Mouse (Mus musculus) intestine, embryonic 15.5 days (tissue): ENCODE measurements around the gene Ly6g5c. TPM values are rescaled to one million over a fixed set of nuclear protein-coding genes. Genes with fewer than 3 reads are reported as not detected.
"Not testable (repeated sequence)": the region's sequence is repeated elsewhere in the genome, so short reads cannot be mapped to it uniquely, and the experiment has no call there.

Experiments
- ATAC-seq: fragments of 200-750 bp; cut with Nextera tagmentation; 2 replicates; pipeline ENCODE4 v1.8.0; 2017; ENCODE audit warnings: moderate TSS enrichment, moderate library complexity
- H3K27ac ChIP-seq: fragments of 300-500 bp; sonication (generic); 2 replicates; pipeline ENCODE4 v1.5.1; 2015; ENCODE audit warnings: mild to moderate bottlenecking, inconsistent platforms
- H3K27me3 ChIP-seq: fragments of 300-500 bp; sonication (generic); replicated peaks from 2 replicates; pipeline ENCODE4 v1.6.1; 2015; ENCODE audit warnings: inconsistent platforms
- H3K36me3 ChIP-seq: fragments of 300-500 bp; sonication (generic); 2 replicates; pipeline ENCODE4 v1.6.1; 2015; ENCODE audit warnings: inconsistent platforms
- H3K4me1 ChIP-seq: fragments of 300-500 bp; sonication (generic); replicated peaks from 2 replicates; pipeline ENCODE4 v1.6.1; 2015; ENCODE audit warnings: inconsistent platforms
- H3K4me2 ChIP-seq: fragments of 300-500 bp; sonication (generic); replicated peaks from 2 replicates; pipeline ENCODE4 v1.6.1; 2015; ENCODE audit warnings: mild to moderate bottlenecking, inconsistent platforms
- H3K4me3 ChIP-seq: fragments of 300-500 bp; sonication (generic); replicated peaks from 2 replicates; pipeline ENCODE4 v1.5.1; 2015; ENCODE audit warnings: inconsistent platforms
- H3K9ac ChIP-seq: fragments of 300-500 bp; sonication (generic); 2 replicates; pipeline ENCODE4 v1.6.1; 2015; ENCODE audit warnings: inconsistent platforms
- H3K9me3 ChIP-seq: fragments of 300-500 bp; sonication (generic); 2 replicates; pipeline ENCODE4 v1.6.1; 2016; ENCODE audit warnings: inconsistent platforms
- WGBS: fragments of 180-500 bp; shearing (Covaris S2); methylation state at CpG from one replicate; pipeline ENCODE4 v1.1.7; 2015; 5-methylcytosine and 5-hydroxymethylcytosine counted together
- polyA plus RNA-seq: library from polyadenylated mRNA; unstranded; fragments of >200 nt; fragmentation: Nextera tagmentation; extraction: Ambion mirVana; gene quantifications from 2 replicates; pipeline ENCODE4 v1.2.1, GENCODE M21; 2015

The Ly6g5c gene
- polyA plus RNA-seq, 1 experiment from 2014 or later = not detected

DNA sequence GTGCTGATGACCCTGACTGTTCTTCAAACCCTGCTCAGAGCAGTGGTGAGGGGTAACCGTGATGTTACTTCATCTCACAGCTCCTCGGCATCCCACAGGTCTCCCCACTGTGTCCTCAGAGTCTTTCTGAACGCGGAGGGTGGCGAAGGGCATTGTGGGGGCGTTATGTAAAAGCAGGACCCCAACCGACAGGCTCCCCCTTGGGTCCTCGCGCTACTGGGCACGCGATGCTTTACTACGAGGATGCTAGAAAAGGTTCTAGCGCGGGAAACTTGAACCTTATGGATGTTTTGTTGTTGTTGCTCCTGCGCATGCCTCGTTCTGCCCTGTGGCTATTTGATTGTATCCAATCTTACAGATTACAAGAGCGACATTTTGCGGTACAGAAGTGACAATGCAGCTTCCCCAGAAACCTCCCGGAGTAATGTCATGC is 13.8 kb downstream of the Ly6g5c start, which contains the start of gene Csnk2b:
Gene Csnk2b (minus strand): TSS at position 183 of the 433 bp plus-strand sequence.
- peak within 1 kb of the TSS; percentile 84 for H3K9ac ChIP-seq
- peaks cover 25% of the 10 kb centered on the region for H3K4me1 ChIP-seq
- ATAC-seq = no peak
- no peaks in the 10 kb centered on the region for H3K9me3 ChIP-seq
- peak within 1 kb of the TSS; percentile 68 for H3K4me3 ChIP-seq
- H3K4me2 ChIP-seq = peak within 1 kb of the TSS; percentile 94
- H3K27ac ChIP-seq = peak within 1 kb of the TSS; percentile 89
- peaks cover 18% of the 10 kb centered on the region for H3K36me3 ChIP-seq
- WGBS = under 1% methylated on average over 19 of the region's 19 CpGs
- no peaks in the 10 kb centered on the region for H3K27me3 ChIP-seq

DNA sequence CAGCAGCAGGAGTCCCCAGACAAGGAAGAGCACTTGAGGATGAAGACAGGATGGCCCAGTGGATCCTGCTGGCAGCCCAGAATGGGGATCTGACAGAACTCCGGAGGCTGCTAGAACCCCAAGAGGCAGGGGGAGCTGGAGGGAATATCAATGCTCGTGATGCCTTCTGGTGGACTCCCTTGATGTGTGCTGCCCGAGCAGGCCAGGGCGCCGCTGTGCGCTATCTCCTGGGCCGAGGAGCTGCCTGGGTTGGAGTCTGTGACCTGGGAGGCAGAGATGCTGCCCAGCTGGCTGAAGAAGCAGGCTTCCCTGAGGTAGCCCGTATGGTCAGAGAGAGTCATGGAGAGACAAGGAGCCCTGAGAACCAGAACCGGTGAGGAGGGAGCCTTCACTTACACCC is 15.2 kb downstream of the Ly6g5c start:
- H3K9ac ChIP-seq, ATAC-seq, H3K27me3 ChIP-seq, H3K27ac ChIP-seq, H3K4me3 ChIP-seq, H3K9me3 ChIP-seq, H3K4me2 ChIP-seq: not testable (repeated sequence)
- H3K36me3 ChIP-seq = peaks cover 12% of the 10 kb centered on the region
- H3K4me1 ChIP-seq = peaks cover 35% of the 10 kb centered on the region
- WGBS = 95% methylated on average over 9 of the region's 9 CpGs

DNA sequence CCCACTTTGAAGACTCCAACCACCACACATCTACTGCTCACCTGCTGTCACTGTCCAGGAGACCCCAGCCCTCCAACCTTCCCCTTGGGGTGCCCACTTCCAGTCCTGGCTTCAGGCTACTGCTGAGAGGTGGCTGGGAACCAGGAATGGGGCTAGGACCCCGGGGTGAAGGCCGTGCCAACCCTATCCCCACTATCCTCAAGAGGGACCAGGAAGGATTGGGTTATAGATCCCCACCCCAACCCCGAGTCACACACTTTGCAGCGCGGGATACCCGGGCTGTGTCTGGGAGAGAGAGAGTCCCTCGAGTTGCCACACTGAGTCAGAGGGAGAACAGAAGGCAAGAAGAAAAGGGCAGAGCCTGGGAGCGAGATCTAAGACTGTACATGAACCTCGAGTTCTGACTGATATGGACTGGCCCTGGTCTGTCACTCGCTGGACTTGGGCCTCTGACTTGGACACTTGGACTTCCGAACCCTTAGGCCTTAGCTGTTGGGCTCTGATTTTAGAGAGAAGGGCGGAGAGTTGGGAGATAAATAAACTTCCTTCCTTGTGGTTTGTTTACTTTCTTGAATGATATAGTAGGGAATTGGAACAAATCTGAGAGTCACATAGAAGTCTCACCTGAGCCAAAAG is 16.3 kb downstream of the Ly6g5c start:
- H3K4me2 ChIP-seq, H3K27me3 ChIP-seq, H3K36me3 ChIP-seq, H3K9me3 ChIP-seq, H3K4me3 ChIP-seq, ATAC-seq, H3K9ac ChIP-seq: not testable (repeated sequence)
- Histone ChIP-seq H3K27ac (0 out of 2 replicates have a peak overlapping the region, but pooled peaks have one; percentile 78), H3K4me1 (peaks cover 35% of the 10 kb centered on the region)
- 83% methylated on average over 12 of the region's 12 CpGs for WGBS

DNA sequence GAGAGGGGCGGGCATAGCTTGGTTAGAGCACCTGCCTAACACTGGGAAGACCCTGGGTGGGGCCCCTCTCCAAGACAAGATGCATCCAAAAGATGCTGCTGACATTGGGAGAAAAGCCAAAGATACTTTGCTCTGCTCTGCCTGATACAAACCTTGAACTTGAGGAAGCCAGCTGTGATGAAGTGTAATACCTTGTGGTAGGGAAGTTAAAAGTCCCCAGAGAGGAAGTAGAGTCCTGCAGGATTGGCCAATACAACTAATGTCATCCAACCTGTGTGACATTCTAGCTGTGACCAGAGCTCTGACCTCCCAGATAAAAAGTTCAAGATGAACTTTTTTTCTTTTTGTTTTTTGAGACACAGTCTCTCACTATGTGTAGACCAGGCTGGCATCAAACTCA is 17.0 kb downstream of the Ly6g5c start:
- H3K4me2 ChIP-seq = peak overlapping the region; percentile 79
- H3K36me3 ChIP-seq = 0 out of 2 replicates have a peak, but pooled peaks cover 3% of the 10 kb centered on the region
- H3K27ac ChIP-seq = peak overlapping the region; percentile 78
- ATAC-seq = no peak
- H3K27me3 ChIP-seq = no peaks in the 10 kb centered on the region
- peaks cover 30% of the 10 kb centered on the region for H3K4me1 ChIP-seq
- H3K9ac ChIP-seq = 0 out of 2 replicates have a peak overlapping the region, but pooled peaks have one; percentile 57
- H3K9me3 ChIP-seq = no peaks in the 10 kb centered on the region
- WGBS = 85% methylated on average over 1 of the region's 1 CpGs
- no peak overlapping the region for H3K4me3 ChIP-seq

DNA sequence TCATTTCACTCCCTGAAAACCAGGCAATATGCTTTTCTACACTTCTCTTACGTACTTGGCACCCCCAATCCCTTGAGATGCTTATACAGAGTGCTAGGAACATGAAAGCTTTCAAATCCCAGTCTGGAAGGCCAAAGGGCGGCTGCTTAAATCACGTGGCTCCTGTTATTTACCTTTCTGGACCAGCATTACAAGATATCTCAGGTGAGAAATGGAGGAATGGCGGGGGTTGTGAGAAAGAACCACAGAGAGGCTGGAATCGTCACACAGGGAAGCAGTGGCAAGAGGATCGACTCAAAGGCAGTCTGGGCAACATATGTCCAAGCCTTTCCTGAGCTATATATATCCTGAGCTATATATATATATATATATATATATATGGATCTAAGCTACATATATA is 17.5 kb downstream of the Ly6g5c start:
- ATAC-seq = no peak
- WGBS = 23% methylated on average over 6 of the region's 6 CpGs
- H3K4me1 ChIP-seq = peaks cover 27% of the 10 kb centered on the region
- peak overlapping the region; percentile 57 for H3K9ac ChIP-seq
- H3K27ac ChIP-seq = peak overlapping the region; percentile 78
- 0 out of 2 replicates have a peak, but pooled peaks cover 3% of the 10 kb centered on the region for H3K36me3 ChIP-seq
- H3K27me3 ChIP-seq = no peaks in the 10 kb centered on the region
- peak overlapping the region; percentile 56 for H3K4me3 ChIP-seq
- H3K9me3 ChIP-seq = no peaks in the 10 kb centered on the region
- H3K4me2 ChIP-seq = peak overlapping the region; percentile 79

DNA sequence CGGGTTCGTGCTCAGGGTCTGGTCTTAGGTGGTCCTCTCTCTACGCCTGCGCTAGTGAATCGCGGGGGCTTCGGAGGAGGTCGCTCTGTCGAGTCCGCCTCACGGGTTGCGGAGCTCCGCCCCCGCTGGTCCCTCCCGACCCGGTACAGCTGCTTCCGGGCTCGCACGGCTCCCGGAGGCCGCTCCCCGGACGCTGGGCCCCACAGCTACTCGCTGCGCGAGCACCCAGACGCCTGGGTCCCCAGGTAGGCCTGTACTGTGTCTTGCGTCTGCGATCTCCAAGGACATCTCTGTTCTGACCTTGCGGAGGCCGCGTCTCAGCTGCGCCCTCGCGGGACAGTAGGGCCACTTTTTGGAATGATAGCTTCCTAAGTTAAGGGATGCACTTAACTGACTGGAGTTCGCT is 18.1 kb downstream of the Ly6g5c start, which contains the start of gene D17H6S53E:
Gene D17H6S53E (plus strand): TSS at position 168 of the 406 bp plus-strand sequence.
- Histone ChIP-seq H3K9ac (peak within 1 kb of the TSS; percentile 57), H3K9me3 (no peaks in the 10 kb centered on the region), H3K4me2 (peak within 1 kb of the TSS; percentile 79), H3K4me1 (peaks cover 27% of the 10 kb centered on the region), H3K4me3 (peak within 1 kb of the TSS; percentile 56), H3K36me3 (0 out of 2 replicates have a peak, but pooled peaks cover 3% of the 10 kb centered on the region), H3K27ac (peak within 1 kb of the TSS; percentile 78), H3K27me3 (no peaks in the 10 kb centered on the region)
- WGBS = under 1% methylated on average over 36 of the region's 36 CpGs
- ATAC-seq = peak; percentile 73

DNA sequence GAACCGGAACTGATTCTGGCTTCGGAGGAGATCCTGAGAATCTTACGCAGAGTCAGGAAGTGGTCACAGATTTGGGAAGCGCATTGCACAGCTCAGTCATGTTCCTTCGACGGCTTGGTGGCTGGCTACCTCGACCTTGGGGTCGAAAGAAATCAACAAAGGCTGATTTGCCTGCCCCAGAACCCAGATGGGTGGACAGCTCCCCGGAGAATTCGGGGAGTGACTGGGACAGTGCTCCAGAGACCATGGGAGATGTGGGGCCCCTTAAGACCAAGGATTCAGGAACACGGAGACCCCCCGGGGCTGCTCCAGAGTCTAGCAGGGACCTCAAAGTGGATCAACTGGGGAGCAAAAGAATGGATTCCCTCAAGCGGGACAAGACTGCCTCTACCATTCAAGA is 18.9 kb downstream of the Ly6g5c start:
- H3K27me3 ChIP-seq = no peaks in the 10 kb centered on the region
- peak overlapping the region; percentile 79 for H3K4me2 ChIP-seq
- H3K4me3 ChIP-seq = peak overlapping the region; percentile 56
- no peaks in the 10 kb centered on the region for H3K9me3 ChIP-seq
- WGBS = 59% methylated on average over 13 of the region's 13 CpGs
- H3K4me1 ChIP-seq = peaks cover 27% of the 10 kb centered on the region
- no peak for ATAC-seq
- H3K9ac ChIP-seq = peak overlapping the region; percentile 57
- 0 out of 2 replicates have a peak, but pooled peaks cover 3% of the 10 kb centered on the region for H3K36me3 ChIP-seq
- H3K27ac ChIP-seq = 0 out of 2 replicates have a peak overlapping the region, but pooled peaks have one; percentile 78

DNA sequence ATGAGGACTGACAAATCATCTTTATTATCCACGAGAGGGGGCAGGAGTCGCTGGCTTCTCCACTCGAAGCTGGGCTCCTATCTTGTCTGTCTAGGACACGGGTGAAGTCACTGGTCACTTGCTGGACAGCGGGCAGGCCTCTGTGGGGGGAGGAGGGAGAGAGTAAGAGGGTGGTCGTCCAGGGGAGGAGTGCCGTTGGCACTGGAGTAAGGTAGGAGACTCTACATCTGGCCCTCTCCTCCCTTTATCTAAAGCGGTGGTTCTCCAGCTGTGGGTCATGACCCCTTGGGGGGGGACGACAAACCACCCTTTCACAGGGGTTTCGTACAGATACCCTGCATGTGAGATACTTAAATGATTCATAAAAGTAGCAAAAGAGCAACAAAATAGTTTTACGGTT is 20.9 kb downstream of the Ly6g5c start:
- Histone ChIP-seq H3K27me3 (no peaks in the 10 kb centered on the region), H3K9ac (no peak overlapping the region), H3K4me1 (peaks cover 24% of the 10 kb centered on the region), H3K36me3 (0 out of 2 replicates have a peak, but pooled peaks cover 3% of the 10 kb centered on the region), H3K4me3 (no peak overlapping the region), H3K27ac (no peak overlapping the region), H3K9me3 (no peaks in the 10 kb centered on the region), H3K4me2 (no peak overlapping the region)
- WGBS = 72% methylated on average over 11 of the region's 11 CpGs
- ATAC-seq = no peak

DNA sequence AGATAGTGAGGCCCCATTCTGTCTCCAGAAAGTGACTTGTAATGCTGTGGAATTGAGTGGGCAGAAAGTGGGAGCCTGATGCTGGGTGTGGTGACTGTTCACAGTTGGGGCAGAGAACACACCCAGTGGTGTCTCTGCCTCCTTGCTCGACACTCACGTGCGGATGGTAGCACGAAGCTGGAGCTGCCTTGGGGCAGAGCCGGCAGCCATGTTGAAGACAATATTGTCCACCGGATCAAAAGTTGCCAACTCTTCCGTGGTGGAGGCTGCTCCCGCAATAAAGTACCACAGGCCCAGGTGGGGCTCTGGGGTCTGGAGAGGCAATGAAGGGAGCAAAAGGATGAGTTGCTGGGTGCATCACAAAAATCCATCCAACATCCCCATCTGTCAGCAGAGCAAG is 23.0 kb downstream of the Ly6g5c start:
- no peaks in the 10 kb centered on the region for H3K9me3 ChIP-seq
- H3K4me3 ChIP-seq = no peak overlapping the region
- no peaks in the 10 kb centered on the region for H3K27me3 ChIP-seq
- no peak overlapping the region for H3K27ac ChIP-seq
- WGBS = 85% methylated on average over 8 of the region's 8 CpGs
- H3K9ac ChIP-seq = no peak overlapping the region
- no peak overlapping the region for H3K4me2 ChIP-seq
- 0 out of 2 replicates have a peak, but pooled peaks cover 3% of the 10 kb centered on the region for H3K36me3 ChIP-seq
- H3K4me1 ChIP-seq = peaks cover 14% of the 10 kb centered on the region
- no peak for ATAC-seq

DNA sequence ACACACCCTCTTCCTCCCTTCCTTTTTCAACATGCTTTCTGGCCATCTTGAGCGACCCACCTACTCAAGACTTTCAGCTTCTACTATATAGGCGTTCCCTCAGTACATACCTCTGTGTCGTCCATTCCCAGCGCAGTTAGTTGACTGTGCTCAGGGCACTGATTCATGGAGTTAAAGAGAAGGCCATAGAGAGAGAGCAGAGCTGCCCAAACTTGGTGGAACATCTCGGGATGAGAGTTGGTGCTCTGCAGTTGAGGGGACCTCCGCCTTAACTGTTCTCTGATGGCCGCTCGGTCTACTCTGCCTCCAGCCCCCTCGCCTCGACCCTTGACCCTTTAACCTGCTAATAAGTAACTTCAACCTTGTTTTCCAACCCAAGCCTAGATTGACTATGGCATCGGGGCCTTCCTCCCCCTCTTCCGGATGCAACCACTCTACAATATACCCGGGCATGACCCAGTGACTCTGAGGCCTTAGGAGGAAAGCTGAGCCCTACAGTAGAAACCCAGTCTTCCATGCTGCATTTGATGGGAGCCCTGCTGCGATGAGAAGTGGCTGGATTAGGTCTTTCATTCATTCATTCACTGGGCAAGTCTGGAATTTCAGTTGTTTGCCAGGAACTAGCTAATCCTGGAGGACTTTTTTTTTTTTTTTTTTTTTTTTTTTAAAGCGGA is 23.6 kb downstream of the Ly6g5c start, which contains the start of gene Apom:
Gene Apom (minus strand): TSS at position 551 of the 674 bp plus-strand sequence.
- no peak within 1 kb of the TSS for H3K4me3 ChIP-seq
- no peaks in the 10 kb centered on the region for H3K27me3 ChIP-seq
- 0 out of 2 replicates have a peak, but pooled peaks cover 3% of the 10 kb centered on the region for H3K36me3 ChIP-seq
- no peak for ATAC-seq
- H3K4me2 ChIP-seq = no peak within 1 kb of the TSS
- WGBS = 69% methylated on average over 15 of the region's 15 CpGs
- H3K27ac ChIP-seq = no peak within 1 kb of the TSS
- H3K4me1 ChIP-seq = peaks cover 18% of the 10 kb centered on the region
- no peaks in the 10 kb centered on the region for H3K9me3 ChIP-seq
- H3K9ac ChIP-seq = no peak within 1 kb of the TSS

DNA sequence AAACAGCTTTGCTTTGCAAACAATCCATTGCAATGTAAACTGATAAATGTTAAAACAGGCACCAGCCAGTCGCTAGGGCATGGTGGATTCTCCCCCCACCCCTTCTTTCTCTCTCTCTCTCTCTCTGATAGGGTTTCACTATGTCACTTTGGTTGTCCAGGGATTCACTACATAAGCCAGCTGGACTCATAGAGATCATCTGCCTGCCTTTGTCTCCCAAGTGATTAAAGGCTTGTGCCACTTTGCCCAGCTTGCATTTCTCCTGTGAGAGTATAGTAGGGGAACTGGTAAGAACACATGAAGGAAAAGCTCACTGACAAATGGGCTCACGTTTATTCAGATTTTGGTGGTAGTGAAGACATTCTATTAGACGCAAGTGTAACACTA is 24.1 kb downstream of the Ly6g5c start:
- 64% methylated on average over 3 of the region's 3 CpGs for WGBS
- no peak overlapping the region for H3K27ac ChIP-seq

DNA sequence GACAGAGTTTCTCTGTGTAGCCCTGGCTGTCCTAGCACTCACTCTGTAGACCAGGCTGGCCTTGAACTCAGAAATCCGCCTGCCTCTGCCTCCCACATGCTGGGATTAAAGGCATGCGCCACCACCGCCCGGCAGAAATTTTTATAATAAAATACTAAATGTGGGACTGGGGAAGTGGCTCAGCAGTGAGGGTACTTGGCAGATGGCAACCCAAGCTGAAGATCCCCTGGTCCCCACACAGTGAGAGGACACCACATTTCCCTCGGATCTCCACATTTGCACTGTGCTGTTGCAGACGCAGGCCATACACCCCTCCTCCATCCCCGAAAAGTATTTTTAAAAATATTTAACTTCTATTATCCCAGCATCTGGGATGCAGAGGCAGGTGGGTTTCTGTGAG is 25.4 kb downstream of the Ly6g5c start:
- Histone ChIP-seq H3K4me1 (peaks cover 10% of the 10 kb centered on the region), H3K36me3 (peaks cover 4% of the 10 kb centered on the region), H3K27me3 (no peaks in the 10 kb centered on the region), H3K4me2 (no peak overlapping the region), H3K9ac (no peak overlapping the region), H3K9me3 (no peaks in the 10 kb centered on the region), H3K27ac (no peak overlapping the region), H3K4me3 (no peak overlapping the region)
- ATAC-seq = no peak
- 95% methylated on average over 7 of the region's 7 CpGs for WGBS

More for the DNA sequence above, 24.1 kb downstream of the Ly6g5c start:
- Histone ChIP-seq H3K4me3 (no peak overlapping the region), H3K9me3 (no peaks in the 10 kb centered on the region), H3K4me2 (no peak overlapping the region), H3K36me3 (0 out of 2 replicates have a peak, but pooled peaks cover 3% of the 10 kb centered on the region), H3K9ac (no peak overlapping the region), H3K27me3 (no peaks in the 10 kb centered on the region), H3K4me1 (peaks cover 14% of the 10 kb centered on the region)
- ATAC-seq = no peak
